Mouse (Mus musculus): ENCODE data around the gene Gm42420.

DNA sequence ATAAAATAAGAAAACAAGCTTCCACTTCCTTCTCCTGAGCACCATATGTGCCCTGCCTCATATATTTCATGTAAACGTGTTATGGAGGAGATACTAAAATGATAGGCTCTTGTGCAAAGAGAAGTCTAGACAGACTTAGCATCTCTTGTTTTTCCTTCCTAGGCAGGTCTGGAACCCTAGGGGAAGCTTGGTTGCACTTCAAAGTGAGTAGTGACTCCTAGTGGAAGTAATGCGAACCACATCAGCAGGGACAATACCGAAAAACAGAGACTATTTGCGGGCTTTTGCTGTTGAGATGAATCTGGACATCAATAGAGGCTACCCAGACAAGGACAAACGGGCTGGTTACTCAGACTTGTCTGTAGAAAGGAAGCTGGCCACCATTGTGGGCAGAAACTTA, 18.0 kb upstream of the Gm42420 start:
- TF ChIP-seq POLR2A (IDR thresholded peaks at IDR 0.05; ENCODE audit: borderline replicate concordance, extremely low read depth, insufficient read depth, insufficient read length, poor library complexity, severe bottlenecking), result no peak
- peak; percentile 67; the same call in 1 of the 2 replicates for TF ChIP-seq CTCF (IDR thresholded peaks at IDR 0.05; ENCODE audit: borderline replicate concordance, extremely low read depth, insufficient read depth, insufficient read length)

Measured in brain, embryonic 14.5 days (tissue).